Mouse (Mus musculus): ENCODE results near the gene Mtmr3. TPM values are rescaled to one million over a fixed set of nuclear protein-coding genes. Genes with fewer than 3 reads are reported as not detected.
"Not testable (repeated sequence)": the region's sequence is repeated elsewhere in the genome, so short reads cannot be mapped to it uniquely, and the experiment has no call there.

Gene Mtmr3
- polyA plus RNA-seq, 1 experiment from 2014 or later: 25.6 TPM

DNA sequence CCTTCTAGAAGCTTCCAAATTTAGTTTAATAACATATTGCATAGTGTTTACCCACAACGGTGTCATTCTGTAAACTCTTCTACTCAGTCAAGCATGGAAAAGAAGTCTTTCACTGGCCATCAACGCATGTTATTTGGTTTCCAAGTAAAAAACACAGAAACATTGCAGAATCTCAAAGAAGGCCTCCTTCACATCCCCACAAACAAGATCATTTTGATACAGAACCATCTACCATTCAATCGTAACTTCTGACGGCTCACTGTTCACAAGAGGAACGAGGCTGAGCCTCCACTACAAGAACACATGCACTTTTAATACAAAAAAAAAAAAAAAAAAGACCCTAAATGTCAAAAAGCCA, 1.2 kb downstream of the Mtmr3 start:
- ATAC-seq (replicated peaks; ENCODE audit: low FRiP score): no peak
- Histone ChIP-seq H3K27me3 (replicated peaks; ENCODE audit: control insufficient read depth, insufficient read depth, low read length) (no peaks in the 10 kb centered on the region), H3K9me3 (ENCODE audit: control insufficient read depth, low read length) (no peaks in the 10 kb centered on the region), H3K9ac (ENCODE audit: low read depth, low read length) (peak overlapping the region; percentile 94), H3K36me3 (ENCODE audit: control insufficient read depth, insufficient read depth, low read length) (no peaks in the 10 kb centered on the region), H3K27ac (ENCODE audit: low read depth, low read length) (no peak overlapping the region), H3K4me1 (replicated peaks; ENCODE audit: control insufficient read depth, insufficient read depth, low read length) (peaks cover 12% of the 10 kb centered on the region; the same call in 1 of the 2 replicates), H3K4me3 (ENCODE audit: low read depth, low read length) (peak overlapping the region; percentile 89), H3K4me2 (peak overlapping the region; percentile 59)
- no peak for DNase-seq (ENCODE audit: low spot score)
- WGBS: 30% methylated on average over 5 of the region's 5 CpGs

- Histone ChIP-seq H3K9me3 (ENCODE audit: control insufficient read depth, low read length) (no peaks in the 10 kb centered on the region), H3K36me3 (ENCODE audit: control insufficient read depth, insufficient read depth, low read length) (no peaks in the 10 kb centered on the region), H3K4me2 (peak overlapping the region; percentile 25), H3K27me3 (replicated peaks; ENCODE audit: control insufficient read depth, insufficient read depth, low read length) (no peaks in the 10 kb centered on the region), H3K9ac (ENCODE audit: low read depth, low read length) (no peak overlapping the region), H3K4me3 (ENCODE audit: low read depth, low read length) (no peak overlapping the region), H3K27ac (ENCODE audit: low read depth, low read length) (no peak overlapping the region), H3K4me1 (replicated peaks; ENCODE audit: control insufficient read depth, insufficient read depth, low read length) (peaks cover 12% of the 10 kb centered on the region; the same call in 1 of the 2 replicates)
- whole genome bisulfite sequencing: 84% methylated on average over 4 of the region's 4 CpGs
- DNase-seq (ENCODE audit: low spot score): no peak
- ATAC-seq (replicated peaks; ENCODE audit: low FRiP score): no peak
Observed at GRCm38 (mm10) chr11:4591811-4592210, 2.9 kb downstream of the Mtmr3 start.

GRCm38 (mm10) chr11:4578682-4579081, 16.0 kb downstream of the Mtmr3 start:
- Histone ChIP-seq H3K27ac (ENCODE audit: low read depth, low read length) (no peak overlapping the region), H3K27me3 (replicated peaks; ENCODE audit: control insufficient read depth, insufficient read depth, low read length) (no peaks in the 10 kb centered on the region), H3K4me2 (no peak overlapping the region), H3K4me3 (ENCODE audit: low read depth, low read length) (no peak overlapping the region), H3K4me1 (replicated peaks; ENCODE audit: control insufficient read depth, insufficient read depth, low read length) (peaks cover 24% of the 10 kb centered on the region), H3K36me3 (ENCODE audit: control insufficient read depth, insufficient read depth, low read length) (no peaks in the 10 kb centered on the region), H3K9me3 (ENCODE audit: control insufficient read depth, low read length) (no peaks in the 10 kb centered on the region), H3K9ac (ENCODE audit: low read depth, low read length) (no peak overlapping the region)
- WGBS: 83% methylated on average over 2 of the region's 2 CpGs
- no peak for ATAC-seq (replicated peaks; ENCODE audit: low FRiP score)
- no peak for DNase-seq (ENCODE audit: low spot score)

GRCm38 (mm10) chr11:4577079-4577478, 17.6 kb downstream of the Mtmr3 start:
- peak overlapping the region; percentile 49; the same call in 1 of the 2 replicates for H3K27ac ChIP-seq (ENCODE audit: low read depth, low read length)
- no peak overlapping the region for H3K4me3 ChIP-seq (ENCODE audit: low read depth, low read length)
- H3K9me3 ChIP-seq (ENCODE audit: control insufficient read depth, low read length): no peaks in the 10 kb centered on the region
- peaks cover 27% of the 10 kb centered on the region for H3K4me1 ChIP-seq (replicated peaks; ENCODE audit: control insufficient read depth, insufficient read depth, low read length)
- DNase-seq (ENCODE audit: low spot score) (no peak), ATAC-seq (replicated peaks; ENCODE audit: low FRiP score) (peak; percentile 75)
- no peak overlapping the region for H3K9ac ChIP-seq (ENCODE audit: low read depth, low read length)
- WGBS: 53% methylated on average over 2 of the region's 2 CpGs
- H3K27me3 ChIP-seq (replicated peaks; ENCODE audit: control insufficient read depth, insufficient read depth, low read length): no peaks in the 10 kb centered on the region
- H3K36me3 ChIP-seq (ENCODE audit: control insufficient read depth, insufficient read depth, low read length): no peaks in the 10 kb centered on the region
- peak overlapping the region; percentile 31 for H3K4me2 ChIP-seq

GRCm38 (mm10) chr11:4576090-4576732, 18.5 kb downstream of the Mtmr3 start:
- peak; percentile 84 for ATAC-seq (replicated peaks; ENCODE audit: low FRiP score)

DNA sequence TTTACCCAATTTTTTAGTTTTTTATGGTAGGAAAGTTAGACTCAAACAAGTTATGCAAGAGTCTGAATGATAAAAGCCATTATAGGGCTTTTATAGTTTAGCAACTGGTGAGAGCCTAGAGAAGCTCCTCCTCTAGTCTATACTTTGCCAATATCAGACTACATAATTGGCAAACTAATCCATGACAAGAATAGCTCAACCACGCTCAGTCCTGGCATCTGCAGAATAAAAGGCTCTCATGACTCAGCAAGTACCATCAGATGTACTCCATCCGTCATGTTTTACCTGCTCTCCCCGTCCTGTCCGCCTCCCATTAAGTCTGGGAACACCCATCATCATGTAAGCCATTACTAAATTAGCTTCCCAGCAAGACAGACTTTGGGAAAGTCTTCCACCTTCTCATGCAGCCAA, 23.2 kb downstream of the Mtmr3 start:
- H3K27ac ChIP-seq (ENCODE audit: low read depth, low read length): no peak overlapping the region
- DNase-seq (ENCODE audit: low spot score): no peak
- no peaks in the 10 kb centered on the region for H3K36me3 ChIP-seq (ENCODE audit: control insufficient read depth, insufficient read depth, low read length)
- ATAC-seq (replicated peaks; ENCODE audit: low FRiP score): no peak
- WGBS: 74% methylated on average over 4 of the region's 4 CpGs
- H3K4me2 ChIP-seq: no peak overlapping the region
- H3K27me3 ChIP-seq (replicated peaks; ENCODE audit: control insufficient read depth, insufficient read depth, low read length): no peaks in the 10 kb centered on the region
- peaks cover 27% of the 10 kb centered on the region for H3K4me1 ChIP-seq (replicated peaks; ENCODE audit: control insufficient read depth, insufficient read depth, low read length)
- H3K9me3 ChIP-seq (ENCODE audit: control insufficient read depth, low read length): no peaks in the 10 kb centered on the region
- no peak overlapping the region for H3K9ac ChIP-seq (ENCODE audit: low read depth, low read length)
- H3K4me3 ChIP-seq (ENCODE audit: low read depth, low read length): no peak overlapping the region

More at GRCm38 (mm10) chr11:4576090-4576732, 18.5 kb downstream of the Mtmr3 start:
- peak overlapping the region; percentile 59; the same call in 1 of the 2 replicates for H3K27ac ChIP-seq (ENCODE audit: low read depth, low read length)
- H3K4me3 ChIP-seq (ENCODE audit: low read depth, low read length); H3K36me3 ChIP-seq (ENCODE audit: control insufficient read depth, insufficient read depth, low read length); DNase-seq (ENCODE audit: low spot score); H3K9ac ChIP-seq (ENCODE audit: low read depth, low read length); H3K9me3 ChIP-seq (ENCODE audit: control insufficient read depth, low read length); H3K27me3 ChIP-seq (replicated peaks; ENCODE audit: control insufficient read depth, insufficient read depth, low read length): not testable (repeated sequence)
- H3K4me2 ChIP-seq: peak overlapping the region; percentile 16
- WGBS: 34% methylated on average over 2 of the region's 2 CpGs
- peaks cover 30% of the 10 kb centered on the region for H3K4me1 ChIP-seq (replicated peaks; ENCODE audit: control insufficient read depth, insufficient read depth, low read length)

- no peaks in the 10 kb centered on the region for H3K9me3 ChIP-seq (ENCODE audit: control insufficient read depth, low read length)
- no peaks in the 10 kb centered on the region for H3K27me3 ChIP-seq (replicated peaks; ENCODE audit: control insufficient read depth, insufficient read depth, low read length)
- peaks cover 5% of the 10 kb centered on the region for H3K4me1 ChIP-seq (replicated peaks; ENCODE audit: control insufficient read depth, insufficient read depth, low read length)
- no peak overlapping the region for H3K9ac ChIP-seq (ENCODE audit: low read depth, low read length)
- ATAC-seq (replicated peaks; ENCODE audit: low FRiP score) (peak; percentile 92), DNase-seq (ENCODE audit: low spot score) (no peak)
- no peak overlapping the region for H3K4me2 ChIP-seq
- no peak overlapping the region for H3K27ac ChIP-seq (ENCODE audit: low read depth, low read length)
- H3K36me3 ChIP-seq (ENCODE audit: control insufficient read depth, insufficient read depth, low read length): no peaks in the 10 kb centered on the region
- H3K4me3 ChIP-seq (ENCODE audit: low read depth, low read length): no peak overlapping the region
- WGBS: 54% methylated on average over 6 of the region's 6 CpGs
Observed at GRCm38 (mm10) chr11:4566333-4566732, 28.3 kb downstream of the Mtmr3 start.

DNA sequence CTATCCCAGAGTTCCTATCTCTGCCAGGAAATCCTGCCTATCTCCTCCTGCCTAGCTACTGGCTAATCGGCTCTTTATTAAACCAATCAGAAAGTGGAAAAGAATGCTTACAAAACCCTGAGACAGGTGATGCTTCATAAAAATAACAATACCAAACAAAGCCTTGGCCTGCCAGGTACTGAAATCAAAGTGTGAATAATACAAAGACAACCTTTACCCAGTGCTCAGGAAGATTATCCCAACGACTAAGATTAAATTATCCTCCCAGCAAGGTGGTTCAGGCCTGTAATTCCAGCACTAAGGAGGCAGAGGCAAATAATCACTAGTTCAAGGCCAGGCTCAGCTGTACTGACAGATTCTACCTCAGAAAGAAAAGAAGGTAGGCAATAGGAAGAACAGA, 29.1 kb downstream of the Mtmr3 start:
- no peaks in the 10 kb centered on the region for H3K36me3 ChIP-seq (ENCODE audit: control insufficient read depth, insufficient read depth, low read length)
- ATAC-seq (replicated peaks; ENCODE audit: low FRiP score) (no peak), DNase-seq (ENCODE audit: low spot score) (no peak)
- H3K4me2 ChIP-seq: no peak overlapping the region
- no peaks in the 10 kb centered on the region for H3K9me3 ChIP-seq (ENCODE audit: control insufficient read depth, low read length)
- WGBS: 78% methylated on average over 2 of the region's 2 CpGs
- H3K4me1 ChIP-seq (replicated peaks; ENCODE audit: control insufficient read depth, insufficient read depth, low read length): no peaks in the 10 kb centered on the region; the same call in none of the 2 replicates
- H3K27ac ChIP-seq (ENCODE audit: low read depth, low read length): no peak overlapping the region
- H3K9ac ChIP-seq (ENCODE audit: low read depth, low read length): no peak overlapping the region
- no peak overlapping the region for H3K4me3 ChIP-seq (ENCODE audit: low read depth, low read length)
- H3K27me3 ChIP-seq (replicated peaks; ENCODE audit: control insufficient read depth, insufficient read depth, low read length): no peaks in the 10 kb centered on the region

Data from liver, embryonic 11.5 days (tissue).